Mouse (Mus musculus) adrenal gland, adult 2 months (tissue): ENCODE measurements around the gene Methig1. TPM values are rescaled to one million over a fixed set of nuclear protein-coding genes. Genes with fewer than 3 reads are reported as not detected.

Source experiments
- DNase-seq: peaks from one replicate; pipeline ENCODE4 v3.0.0; 2021
- polyA plus RNA-seq: library from polyadenylated mRNA; depleted of rRNA; stranded (reverse); fragments of >200 nt; gene quantifications from 2 replicates; pipeline ENCODE4 v1.2.3, GENCODE M21; 2012; rRNA removed
- total RNA-seq, 2 experiments: library from RNA; stranded (reverse); gene quantifications; 2 replicates each; pipeline ENCODE4 v1.2.3; 2021

Gene Methig1
- total and polyA plus RNA-seq, 3 experiments = 0.45 to 0.52 TPM; not detected in 1

GRCm38 (mm10) chr15:100423916-100424315, 71.0 kb downstream of the Methig1 start:
- DNase-seq = peak; percentile 43

- peak; percentile 46 for DNase-seq
Observed at GRCm38 (mm10) chr15:100424396-100425122, 71.6 kb downstream of the Methig1 start, which contains the start of gene Slc11a2. Slc11a2 (minus strand) TSS chr15:100425072.

- peak; percentile 78 for DNase-seq
Observed at GRCm38 (mm10) chr15:100428296-100428905, 75.5 kb downstream of the Methig1 start.

- DNase-seq = no peak
Observed at GRCm38 (mm10) chr15:100429959-100430565, 77.1 kb downstream of the Methig1 start.

- DNase-seq = peak; percentile 26
Observed at GRCm38 (mm10) chr15:100433234-100433633, 80.3 kb downstream of the Methig1 start.

Other genes starting within 250 kb of the Methig1 start
- gene Atf1, start 125.3 kb upstream of the Methig1 start, total RNA-seq = 10 to 100 TPM; 51.9 to 88.4 TPM
- 43.6 and 61.8 TPM in 2 replicates for gene Atf1, start 125.3 kb upstream of the Methig1 start, polyA plus RNA-seq
- gene Tmprss12, start 72.3 kb upstream of the Methig1 start, total RNA-seq = not detected
- not detected in 2 replicates for gene Tmprss12, start 72.3 kb upstream of the Methig1 start, polyA plus RNA-seq
- gene Mettl7a1, start 49.0 kb upstream of the Methig1 start, total RNA-seq = 100 to 1,000 TPM; 117 to 142 TPM
- gene Mettl7a1, start 49.0 kb upstream of the Methig1 start, polyA plus RNA-seq = 69.8 and 78.4 TPM in 2 replicates
- under 1 TPM in 1 of 2 experiments, not detected in 1; 0.63 TPM for gene Mettl7a3, start 18.2 kb upstream of the Methig1 start, total RNA-seq
- 0.13 and 0.16 TPM in 2 replicates for gene Mettl7a3, start 18.2 kb upstream of the Methig1 start, polyA plus RNA-seq
- 1 to 10 TPM in 1 of 2 experiments, under 1 TPM in 1; 0.78 to 3.6 TPM for gene Mettl7a2, start 51 bp downstream of the Methig1 start, total RNA-seq
- gene Mettl7a2, start 51 bp downstream of the Methig1 start, polyA plus RNA-seq = not detected in 2 replicates
- under 1 TPM in 1 of 2 experiments, not detected in 1; 0.69 TPM for gene Higd1c, start 11.4 kb downstream of the Methig1 start, total RNA-seq
- 0.28 TPM in 1 of 2 replicates, not detected in the other for gene Higd1c, start 11.4 kb downstream of the Methig1 start, polyA plus RNA-seq
- gene Gm5475, start 69.0 kb downstream of the Methig1 start, total RNA-seq = not detected
- gene Gm5475, start 69.0 kb downstream of the Methig1 start, polyA plus RNA-seq = 0.06 and 0.19 TPM in 2 replicates
- 100 to 1,000 TPM; 116 to 132 TPM for gene Slc11a2, start 71.9 kb downstream of the Methig1 start, total RNA-seq
- gene Slc11a2, start 71.9 kb downstream of the Methig1 start, polyA plus RNA-seq = 55.2 and 65.0 TPM in 2 replicates
- gene Letmd1, start 115.9 kb downstream of the Methig1 start, total RNA-seq = 100 to 1,000 TPM; 172 to 181 TPM
- 118 and 132 TPM in 2 replicates for gene Letmd1, start 115.9 kb downstream of the Methig1 start, polyA plus RNA-seq
- gene Csrnp2, start 142.3 kb downstream of the Methig1 start, total RNA-seq = 1 to 10 TPM; 5.6 to 5.8 TPM
- gene Csrnp2, start 142.3 kb downstream of the Methig1 start, polyA plus RNA-seq = 4.2 and 4.3 TPM in 2 replicates
- gene Tfcp2, start 198.9 kb downstream of the Methig1 start, total RNA-seq = 10 to 100 TPM; 14.2 to 25.1 TPM
- 24.5 and 24.8 TPM in 2 replicates for gene Tfcp2, start 198.9 kb downstream of the Methig1 start, polyA plus RNA-seq
- 10 to 100 TPM; 14.4 to 18.3 TPM for gene Pou6f1, start 246.8 kb downstream of the Methig1 start, total RNA-seq
- gene Pou6f1, start 246.8 kb downstream of the Methig1 start, polyA plus RNA-seq = 25.1 and 32.5 TPM in 2 replicates